Mouse (Mus musculus) erythroblast, embryonic 14.5 days (primary cell): ENCODE results near the gene Ubl4b.

Experiments used
- GATA1 ChIP-seq: IDR thresholded peaks from 2 replicates; pipeline ENCODE4 v1.6.1; 2012; ENCODE audit warnings: low read length, inconsistent platforms, mixed read lengths
- TAL1 ChIP-seq: IDR thresholded peaks from 3 replicates; pipeline ENCODE4 v1.6.1; 2012; ENCODE audit warnings: low read length, inconsistent platforms, mixed read lengths

- no peak for TF ChIP-seq GATA1
- no peak for TF ChIP-seq TAL1
These were observed 10.5 kb upstream of the Ubl4b start for GRCm38 (mm10) chr3:107565331-107565730.
